Mouse (Mus musculus): ENCODE data around the gene Ndufa8.

Gene Ndufa8

GRCm38 (mm10) chr2:36048748-36049566 lies at the start of gene Ndufa8, which contains the start of gene Morn5:
TSS of gene Ndufa8 (minus strand) at chr2:36049406.
TSS of gene Morn5 (plus strand) at chr2:36049458.
- in situ Hi-C loops (cut with MboI; ENCODE audit: unreplicated experiment in 2 of 2) = no loop called here

DNA sequence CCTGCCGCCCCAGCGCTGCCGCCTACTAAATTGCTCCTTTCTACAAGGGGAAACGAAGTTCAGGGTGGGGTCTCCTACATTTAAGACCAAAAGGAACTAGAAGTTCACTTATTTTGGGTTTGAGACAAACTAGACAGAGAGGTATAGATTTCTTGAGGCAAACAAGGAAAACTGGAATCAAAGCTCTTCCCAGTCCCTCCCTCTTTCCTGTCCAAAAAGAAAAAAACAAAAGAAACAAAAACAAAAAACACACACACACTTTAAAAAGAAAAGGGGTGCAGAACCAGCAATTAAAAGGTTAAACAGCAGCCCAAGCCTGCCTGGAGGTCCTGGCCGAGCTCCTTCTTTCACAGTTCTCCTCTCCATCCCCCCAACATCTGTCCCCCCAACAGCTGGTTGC lies 48.8 kb upstream of the Ndufa8 start:
- in situ Hi-C loops (cut with MboI; ENCODE audit: unreplicated experiment in 2 of 2) = no loop called here

DNA sequence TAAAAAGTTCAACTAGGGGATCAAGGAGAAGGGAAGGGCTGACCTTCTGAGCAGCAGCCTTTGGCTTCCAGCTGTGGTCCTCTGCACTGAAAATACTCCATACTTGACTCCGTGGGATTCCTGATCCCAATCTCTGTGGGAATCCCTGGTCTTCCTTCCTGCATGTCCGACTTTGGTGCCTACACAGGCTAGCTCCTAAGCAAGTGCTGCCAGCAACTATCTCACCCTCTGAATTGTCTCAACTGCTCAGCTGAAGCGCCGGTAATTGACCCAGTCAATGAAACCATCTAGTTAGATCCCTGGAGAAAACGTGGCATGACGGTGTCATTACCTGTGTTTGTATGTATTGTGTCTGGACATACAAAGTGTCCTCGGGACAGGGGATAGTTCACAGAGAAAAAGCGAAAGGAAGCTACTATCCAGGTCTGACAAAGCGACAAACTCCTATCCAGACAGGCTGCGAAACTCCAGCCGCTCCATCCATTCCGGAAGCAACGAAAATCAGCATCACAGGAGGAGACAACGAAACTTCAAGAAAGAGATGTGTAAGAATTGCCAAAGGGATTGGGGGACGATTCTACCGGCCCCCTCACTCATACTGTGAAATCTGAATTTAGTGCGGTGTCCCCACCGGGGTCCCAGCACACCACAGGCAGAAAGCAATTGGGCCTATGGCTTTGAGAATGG lies 48.1 kb upstream of the Ndufa8 start:
- in situ Hi-C loops (cut with MboI; ENCODE audit: unreplicated experiment in 2 of 2) = no loop called here

GRCm38 (mm10) chr2:36093914-36094475 lies 44.8 kb upstream of the Ndufa8 start:
- in situ Hi-C loops (cut with MboI; ENCODE audit: unreplicated experiment in 2 of 2) = no loop called here

DNA sequence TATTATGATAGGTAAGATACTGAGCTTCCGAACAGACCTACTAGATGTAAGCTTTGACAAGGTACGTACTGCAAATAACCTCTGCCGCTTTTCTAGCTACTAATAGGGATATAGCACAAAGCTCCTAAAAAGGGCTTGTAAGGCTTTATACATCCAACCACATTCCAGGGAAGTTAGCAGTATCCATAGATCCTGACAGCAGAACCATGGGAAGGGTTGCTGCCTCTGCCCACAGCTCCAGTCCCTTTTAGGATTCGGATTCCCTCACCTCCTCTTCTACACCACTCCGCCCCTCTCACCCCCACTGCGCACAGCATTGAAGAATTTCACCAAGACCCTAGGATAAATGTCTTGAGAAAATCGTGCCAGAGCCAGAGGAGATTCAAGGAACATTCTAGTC lies 44.1 kb upstream of the Ndufa8 start:
- in situ Hi-C loops (cut with MboI; ENCODE audit: unreplicated experiment in 2 of 2) = no loop called here

DNA sequence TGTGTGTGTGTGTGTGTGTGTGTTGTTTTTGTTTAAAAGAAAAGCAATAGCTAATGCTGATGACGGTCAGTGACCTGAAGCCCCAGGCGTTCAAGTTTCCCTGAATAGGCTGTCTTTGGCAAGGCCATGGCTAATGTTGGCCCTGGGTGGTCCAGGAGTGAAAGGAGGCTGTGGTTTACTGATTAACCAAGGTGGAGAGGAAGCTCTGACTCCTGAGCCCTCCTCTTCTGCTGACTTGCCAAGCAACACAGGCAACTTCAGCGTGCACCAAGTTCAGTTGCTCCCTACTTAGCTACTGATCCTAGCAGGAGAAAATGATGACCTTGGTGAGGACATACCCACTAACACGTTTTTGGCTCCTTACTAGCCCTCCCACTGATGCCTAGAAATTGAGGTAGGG lies 43.5 kb upstream of the Ndufa8 start:
- in situ Hi-C loops (cut with MboI; ENCODE audit: unreplicated experiment in 2 of 2) = no loop called here

DNA sequence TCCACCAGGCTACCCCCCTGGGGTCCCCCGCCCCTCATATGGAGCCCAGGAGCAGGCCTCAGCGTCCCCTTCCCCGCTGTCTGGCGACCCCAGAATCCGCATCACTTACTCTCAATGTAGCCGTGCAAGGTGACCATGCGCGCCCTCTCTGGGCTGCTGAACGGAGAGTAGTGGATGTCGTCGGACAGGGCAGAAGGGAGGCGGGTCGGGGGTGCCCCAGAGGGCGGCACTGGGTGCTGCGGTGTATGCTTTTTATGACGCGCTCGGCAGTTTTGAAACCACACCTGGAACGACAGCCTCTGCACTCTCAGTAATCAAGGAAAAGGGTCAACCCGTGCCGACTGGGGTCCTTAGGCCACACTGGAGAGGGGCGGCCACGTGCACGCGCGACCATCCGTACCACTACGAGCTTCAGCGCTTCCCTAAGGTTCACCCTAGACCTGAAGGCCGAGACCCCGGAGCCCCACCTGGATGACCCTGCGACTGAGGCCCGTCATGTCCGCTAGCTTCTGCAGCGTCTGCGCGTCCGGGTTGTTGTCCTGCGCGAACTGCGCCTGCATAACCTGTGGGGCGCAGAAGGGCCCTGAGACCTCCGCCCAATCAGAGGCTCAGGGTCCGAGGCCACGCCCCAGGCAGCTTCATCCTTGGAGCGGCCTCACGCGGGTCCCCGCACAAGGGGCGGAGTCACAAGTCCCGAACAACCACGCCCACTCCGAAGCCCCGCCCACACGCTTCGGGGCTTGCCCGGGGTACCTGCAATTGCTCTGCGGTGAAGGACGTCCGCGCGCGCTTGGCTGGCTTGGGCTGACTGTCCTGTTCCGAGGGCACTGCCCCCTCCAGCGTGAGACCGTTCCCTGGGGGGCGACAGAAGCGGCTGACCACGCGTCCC lies 41.9 kb upstream of the Ndufa8 start:
- in situ Hi-C loops (cut with MboI; ENCODE audit: unreplicated experiment in 2 of 2) = no loop called here

DNA sequence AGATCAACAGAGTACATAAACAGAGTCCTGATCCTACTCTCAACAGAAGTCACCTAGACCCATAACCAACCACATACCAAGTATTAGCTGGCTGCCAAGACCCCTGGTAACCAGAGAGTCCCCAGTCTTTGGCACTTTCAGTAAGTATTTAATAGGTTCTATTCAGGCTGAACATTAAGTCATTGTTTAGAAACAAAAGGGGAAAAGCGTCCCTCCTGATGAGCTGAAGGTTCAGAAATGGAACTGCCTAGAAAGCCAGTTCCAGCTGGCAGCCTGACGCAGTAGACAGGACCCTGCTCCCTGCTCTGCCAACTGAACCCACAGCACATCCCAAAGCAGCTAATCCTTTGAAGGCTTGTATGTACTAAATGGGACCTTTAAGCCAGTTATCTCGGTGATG lies 40.0 kb upstream of the Ndufa8 start:
- in situ Hi-C loops (cut with MboI; ENCODE audit: unreplicated experiment in 2 of 2) = no loop called here

- in situ Hi-C loops (cut with MboI; ENCODE audit: unreplicated experiment in 2 of 2) = no loop called here
Observed at GRCm38 (mm10) chr2:36085041-36085440, 35.8 kb upstream of the Ndufa8 start.

- in situ Hi-C loops (cut with MboI; ENCODE audit: unreplicated experiment in 2 of 2) = no loop called here
Observed at GRCm38 (mm10) chr2:36082802-36083580, 33.8 kb upstream of the Ndufa8 start.

GRCm38 (mm10) chr2:36081446-36081845 lies 32.2 kb upstream of the Ndufa8 start:
- in situ Hi-C loops (cut with MboI; ENCODE audit: unreplicated experiment in 2 of 2) = no loop called here

- in situ Hi-C loops (cut with MboI; ENCODE audit: unreplicated experiment in 2 of 2) = no loop called here
Observed at GRCm38 (mm10) chr2:36077160-36077761, 28.1 kb upstream of the Ndufa8 start.

GRCm38 (mm10) chr2:36075210-36075609 lies 26.0 kb upstream of the Ndufa8 start:
- in situ Hi-C loops (cut with MboI; ENCODE audit: unreplicated experiment in 2 of 2) = no loop called here

- in situ Hi-C loops (cut with MboI; ENCODE audit: unreplicated experiment in 2 of 2) = no loop called here
Observed at GRCm38 (mm10) chr2:36073781-36074180, 24.6 kb upstream of the Ndufa8 start.

DNA sequence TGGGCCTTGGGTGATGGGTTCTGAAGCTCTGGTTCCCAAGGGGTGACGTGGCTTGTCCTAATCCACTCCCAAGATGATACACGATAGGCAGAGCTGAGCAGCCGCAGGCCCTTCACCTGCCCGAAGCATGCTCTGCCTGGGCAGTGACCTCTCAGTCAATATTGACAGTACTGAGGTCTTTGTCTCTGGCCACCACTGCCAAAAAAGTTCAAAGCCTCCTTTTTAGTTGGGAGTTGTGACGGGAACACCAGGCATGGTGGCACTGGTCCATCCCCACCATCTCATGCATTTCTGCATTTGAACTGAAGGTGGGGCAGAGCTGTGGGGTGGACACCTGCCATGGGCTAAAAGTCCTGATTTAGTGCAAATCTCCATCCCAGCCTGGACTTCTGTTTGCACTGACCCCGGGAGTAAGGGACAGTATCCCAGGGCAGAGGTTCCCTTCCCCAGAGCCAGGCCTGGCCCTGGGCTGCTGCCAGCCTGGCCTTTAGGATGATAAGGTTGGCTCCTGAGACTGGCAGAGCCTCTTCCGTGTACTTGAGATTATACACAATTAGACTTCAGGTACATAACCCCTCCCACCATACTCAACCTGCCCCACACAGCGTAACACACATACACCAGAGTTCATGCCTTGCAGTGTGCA lies 22.6 kb upstream of the Ndufa8 start:
- in situ Hi-C loops (cut with MboI; ENCODE audit: unreplicated experiment in 2 of 2) = no loop called here

GRCm38 (mm10) chr2:36067132-36067531 lies 17.9 kb upstream of the Ndufa8 start:
- in situ Hi-C loops (cut with MboI; ENCODE audit: unreplicated experiment in 2 of 2) = no loop called here

DNA sequence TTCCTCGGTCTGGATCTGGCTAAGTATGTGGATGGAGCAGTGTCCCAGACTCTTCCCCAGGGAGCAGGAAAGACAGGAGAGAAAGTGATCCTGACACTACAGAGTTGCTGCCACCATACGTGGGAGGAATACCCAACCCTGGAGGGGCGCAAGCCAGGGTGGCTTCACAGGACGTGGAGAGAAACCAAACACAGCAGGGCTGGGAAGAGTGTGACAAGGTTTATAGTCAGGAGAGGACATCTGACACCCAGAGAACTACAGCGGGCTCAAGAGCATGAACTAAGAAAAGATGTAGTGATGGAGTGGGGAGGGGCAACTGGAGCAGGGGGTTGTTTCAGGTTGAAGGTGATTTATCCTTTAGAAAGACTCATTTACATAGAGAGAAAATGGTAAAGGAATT lies 12.2 kb upstream of the Ndufa8 start:
- in situ Hi-C loops (cut with MboI; ENCODE audit: unreplicated experiment in 2 of 2) = no loop called here

DNA sequence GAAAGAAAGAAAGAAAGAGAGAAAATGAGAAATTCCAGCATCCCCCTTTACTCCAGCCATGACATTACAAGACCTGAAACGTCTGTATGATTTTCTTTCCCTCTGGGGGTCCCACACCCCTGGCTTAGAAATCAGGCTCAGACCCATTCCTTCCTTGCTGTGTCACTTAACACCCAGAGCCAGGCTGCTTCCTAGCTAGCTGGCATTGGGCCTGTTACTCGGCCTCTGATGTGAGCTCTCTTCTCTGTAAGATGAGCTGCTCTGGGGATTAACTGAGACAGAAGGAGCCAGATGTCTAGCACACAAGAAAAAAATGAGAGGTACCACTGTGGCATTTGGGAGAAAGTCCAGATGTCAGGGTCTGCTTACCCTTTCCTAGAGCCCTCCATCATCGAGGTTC lies 7.0 kb upstream of the Ndufa8 start:
- in situ Hi-C loops (cut with MboI; ENCODE audit: unreplicated experiment in 2 of 2) = no loop called here

DNA sequence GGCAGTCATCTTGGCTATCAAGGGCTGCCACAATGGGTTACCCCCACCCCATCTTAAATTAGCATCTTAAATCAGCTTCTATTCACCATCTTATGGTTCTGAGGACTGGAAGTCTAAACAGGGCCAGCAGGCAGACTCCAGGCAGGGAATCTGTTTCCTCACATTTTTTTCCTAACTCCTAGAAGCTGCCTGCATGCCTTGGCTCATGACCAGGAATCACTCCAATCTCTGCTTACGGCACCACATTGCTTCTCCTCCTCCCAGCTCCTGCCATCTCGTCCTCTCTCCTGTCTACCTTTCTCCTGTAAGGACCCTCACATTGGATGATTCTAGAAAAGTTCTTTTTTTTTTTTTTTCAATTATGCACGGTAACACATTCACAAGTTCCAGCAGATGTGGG lies 4.0 kb upstream of the Ndufa8 start:
- in situ Hi-C loops (cut with MboI; ENCODE audit: unreplicated experiment in 2 of 2) = no loop called here

Measured in v-Abl transformed pro-B cells (cell line).